Mouse (Mus musculus) spleen, adult 2 months (tissue): ENCODE data around the gene Polr2b. TPM values are rescaled to one million over a fixed set of nuclear protein-coding genes. Genes with fewer than 3 reads are reported as not detected.

Source experiments
- DNase-seq, 2 experiments: peaks; one replicate each; pipeline versions ENCODE4 v3.0.0 to v3.0.0-alpha.2; 2012 to 2021; ENCODE audit warnings: low spot score in 2 of 2, low read depth in 1 of 2
- H3K27ac ChIP-seq: fragments of 200-500 bp; 2 replicates; pipeline ENCODE4 v1.5.1; 2012; ENCODE audit warnings: low read length, inconsistent platforms; ENCODE audit not compliant: insufficient read depth
- H3K27me3 ChIP-seq: fragments of 200-500 bp; 2 replicates; pipeline ENCODE4 v1.6.1; 2012; ENCODE audit warnings: mild to moderate bottlenecking, moderate library complexity, low read length, inconsistent platforms; ENCODE audit not compliant: control insufficient read depth, insufficient read depth
- H3K36me3 ChIP-seq: fragments of 200-500 bp; 2 replicates; pipeline ENCODE4 v1.6.1; 2012; ENCODE audit warnings: mild to moderate bottlenecking, low read length, inconsistent platforms; ENCODE audit not compliant: control insufficient read depth, insufficient read depth
- H3K4me1 ChIP-seq: fragments of 200-500 bp; 2 replicates; pipeline ENCODE4 v1.6.1; 2011; ENCODE audit warnings: inconsistent platforms; ENCODE audit not compliant: control insufficient read depth, insufficient read depth, insufficient read length
- H3K4me3 ChIP-seq: fragments of 200-500 bp; 2 replicates; pipeline ENCODE4 v1.5.1; 2011; ENCODE audit warnings: mild to moderate bottlenecking, inconsistent platforms; ENCODE audit not compliant: insufficient read depth, insufficient read length; ENCODE audit errors: extremely low read depth
- CTCF ChIP-seq: fragments of 200-500 bp; IDR thresholded peaks from 2 replicates; pipeline ENCODE4 v1.5.1; 2011; ENCODE audit warnings: mild to moderate bottlenecking, inconsistent platforms; ENCODE audit not compliant: insufficient read depth, insufficient read length, insufficient replicate concordance; ENCODE audit errors: extremely low read depth
- POLR2A ChIP-seq: fragments of 200-500 bp; IDR thresholded peaks from 2 replicates; pipeline ENCODE4 v1.6.1; 2011; ENCODE audit warnings: low read depth, low read length, inconsistent platforms
- WGBS: fragments of 180-500 bp; shearing (Covaris S2); methylation state at CpG from one replicate; pipeline ENCODE4 v1.1.7; 2018; 5-methylcytosine and 5-hydroxymethylcytosine counted together
- polyA plus RNA-seq: library from polyadenylated mRNA; depleted of rRNA; stranded (reverse); fragments of >200 nt; gene quantifications from 2 replicates; pipeline ENCODE4 v1.2.3, GENCODE M21; 2012

The Polr2b gene
- polyA plus RNA-seq, 1 experiment, result 16.8 TPM

- no peak for TF ChIP-seq POLR2A
- no peak for TF ChIP-seq CTCF
- Histone ChIP-seq H3K4me1 (peaks cover 9% of the 10 kb centered on the region; the same call in 1 of the 2 replicates), H3K36me3 (no peaks in the 10 kb centered on the region), H3K27ac (no peak overlapping the region; the same call in 1 of the 2 replicates), H3K4me3 (no peak overlapping the region), H3K27me3 (no peaks in the 10 kb centered on the region)
- no peak for DNase-seq
- WGBS, result 79% methylated on average over 5 of the region's 5 CpGs
Measured at GRCm38 (mm10) chr5:77369394-77369793, 59.4 kb downstream of the Polr2b start.

- TF ChIP-seq POLR2A (no peak), CTCF (no peak)
- Histone ChIP-seq H3K4me3 (no peak overlapping the region), H3K4me1 (peaks cover 9% of the 10 kb centered on the region; the same call in 1 of the 2 replicates), H3K36me3 (no peaks in the 10 kb centered on the region), H3K27me3 (no peaks in the 10 kb centered on the region), H3K27ac (no peak overlapping the region)
- WGBS, result 75% methylated on average over 5 of the region's 5 CpGs
- DNase-seq, result no peak
Measured at GRCm38 (mm10) chr5:77370378-77370892, 60.5 kb downstream of the Polr2b start.

GRCm38 (mm10) chr5:77372242-77372641, 62.3 kb downstream of the Polr2b start:
- Histone ChIP-seq H3K27me3 (no peaks in the 10 kb centered on the region), H3K36me3 (no peaks in the 10 kb centered on the region), H3K27ac (peak overlapping the region; percentile 55; the same call in 1 of the 2 replicates), H3K4me1 (peaks cover 9% of the 10 kb centered on the region; the same call in 1 of the 2 replicates), H3K4me3 (no peak overlapping the region)
- 64% methylated on average over 7 of the region's 7 CpGs for WGBS
- TF ChIP-seq POLR2A, result no peak
- no peak for TF ChIP-seq CTCF
- DNase-seq, result no peak

- TF ChIP-seq CTCF (no peak), POLR2A (no peak)
- Histone ChIP-seq H3K4me1 (peaks cover 9% of the 10 kb centered on the region; the same call in 1 of the 2 replicates), H3K27ac (peak overlapping the region; percentile 1; the same call in 1 of the 2 replicates), H3K4me3 (no peak overlapping the region), H3K36me3 (no peaks in the 10 kb centered on the region), H3K27me3 (no peaks in the 10 kb centered on the region)
- peak; percentile 21 to 29 for DNase-seq
- 27% methylated on average over 6 of the region's 6 CpGs for WGBS
Measured at GRCm38 (mm10) chr5:77372778-77373177, 62.8 kb downstream of the Polr2b start.

- 16% methylated on average over 3 of the region's 3 CpGs for WGBS
- Histone ChIP-seq H3K36me3 (no peaks in the 10 kb centered on the region), H3K27ac (no peak overlapping the region), H3K4me1 (peaks cover 9% of the 10 kb centered on the region; the same call in 1 of the 2 replicates), H3K27me3 (no peaks in the 10 kb centered on the region), H3K4me3 (no peak overlapping the region)
- TF ChIP-seq POLR2A (no peak), CTCF (no peak)
- no peak for DNase-seq
Measured at GRCm38 (mm10) chr5:77374945-77375344, 65.0 kb downstream of the Polr2b start.

- Histone ChIP-seq H3K27ac (0 out of 2 replicates have a peak overlapping the region, but pooled peaks have one; percentile 1), H3K27me3 (no peaks in the 10 kb centered on the region), H3K4me3 (no peak overlapping the region), H3K4me1 (peaks cover 9% of the 10 kb centered on the region; the same call in 1 of the 2 replicates), H3K36me3 (no peaks in the 10 kb centered on the region)
- no peak for DNase-seq
- WGBS, result 82% methylated on average over 4 of the region's 4 CpGs
- no peak for TF ChIP-seq POLR2A
- TF ChIP-seq CTCF, result no peak
Measured at GRCm38 (mm10) chr5:77375546-77375945, 65.6 kb downstream of the Polr2b start.

GRCm38 (mm10) chr5:77378027-77378426, 68.1 kb downstream of the Polr2b start:
- 81% methylated on average over 3 of the region's 3 CpGs for WGBS
- H3K4me1 ChIP-seq, result no peaks in the 10 kb centered on the region

More at GRCm38 (mm10) chr5:77378027-77378426, 68.1 kb downstream of the Polr2b start:
- no peak overlapping the region for H3K27ac ChIP-seq
- H3K36me3 ChIP-seq, result no peaks in the 10 kb centered on the region
- H3K4me3 ChIP-seq, result no peak overlapping the region
- no peaks in the 10 kb centered on the region for H3K27me3 ChIP-seq
- no peak for TF ChIP-seq CTCF
- TF ChIP-seq POLR2A, result no peak
- DNase-seq, result no peak
